Mouse (Mus musculus) cortical plate, adult 2 months (tissue): Measurements from ENCODE around the gene Prkaa1. TPM values are rescaled to one million over a fixed set of nuclear protein-coding genes. Genes with fewer than 3 reads are reported as not detected.

Experiments used
- H3K27ac ChIP-seq: fragments of 200-500 bp; 2 replicates; pipeline ENCODE4 v1.5.1; 2012; ENCODE audit warnings: low read length, control low read depth, inconsistent platforms; ENCODE audit not compliant: insufficient read depth
- H3K4me1 ChIP-seq: fragments of 200-500 bp; 2 replicates; pipeline ENCODE4 v1.6.1; 2011; ENCODE audit warnings: low read length; ENCODE audit not compliant: control insufficient read depth, insufficient read depth
- H3K4me3 ChIP-seq: fragments of 200-500 bp; 2 replicates; pipeline ENCODE4 v1.5.1; 2011; ENCODE audit warnings: mild to moderate bottlenecking, low read length, control low read depth; ENCODE audit not compliant: insufficient read depth
- CTCF ChIP-seq: fragments of 200-500 bp; IDR thresholded peaks from 2 replicates; pipeline ENCODE4 v1.5.1; 2011; ENCODE audit warnings: mild to moderate bottlenecking, control low read depth, low read length; ENCODE audit not compliant: insufficient read depth; ENCODE audit errors: extremely low read depth
- POLR2A ChIP-seq: fragments of 200-500 bp; IDR thresholded peaks from 2 replicates; pipeline ENCODE4 v1.6.1; 2011; ENCODE audit warnings: mild to moderate bottlenecking, low read length, control low read depth; ENCODE audit not compliant: insufficient read depth; ENCODE audit errors: extremely low read depth
- polyA plus RNA-seq: library from polyadenylated mRNA; depleted of rRNA; stranded (reverse); fragments of >200 nt; gene quantifications from 2 replicates; pipeline ENCODE4 v1.2.3, GENCODE M21; 2012

Gene Prkaa1
- polyA plus RNA-seq, 1 experiment = 13.4 TPM

GRCm38 (mm10) chr15:5156355-5156754, 12.7 kb downstream of the Prkaa1 start:
- H3K27ac ChIP-seq = no peak overlapping the region
- no peak for TF ChIP-seq CTCF
- no peak for TF ChIP-seq POLR2A
- H3K4me1 ChIP-seq = peaks cover 1% of the 10 kb centered on the region; the same call in 1 of the 2 replicates
- no peak overlapping the region for H3K4me3 ChIP-seq

- Histone ChIP-seq H3K27ac (no peak overlapping the region), H3K4me1 (peaks cover 1% of the 10 kb centered on the region; the same call in 1 of the 2 replicates), H3K4me3 (no peak overlapping the region)
- TF ChIP-seq CTCF (no peak), POLR2A (no peak)
Measured at GRCm38 (mm10) chr15:5157386-5157785, 13.7 kb downstream of the Prkaa1 start.

DNA sequence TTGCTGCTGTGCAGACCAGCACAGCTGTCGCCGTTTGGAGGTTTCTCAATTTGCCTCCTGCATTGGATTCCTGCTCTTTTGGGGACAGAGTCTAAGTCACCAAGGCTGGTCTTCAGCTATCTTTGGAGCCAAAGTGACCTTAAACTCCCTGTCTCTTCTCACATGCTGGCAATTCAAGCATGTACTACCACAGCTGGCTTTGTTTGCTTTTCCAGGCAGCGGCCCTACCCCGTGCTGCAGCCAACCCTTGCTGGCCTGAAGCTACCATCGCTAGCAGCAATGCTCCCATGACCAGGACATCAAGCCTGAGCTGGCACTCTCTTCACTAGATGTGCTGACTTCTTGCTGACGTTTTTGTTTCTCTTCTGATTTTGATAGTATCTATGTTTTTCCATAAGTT, 15.2 kb downstream of the Prkaa1 start:
- Histone ChIP-seq H3K4me1 (peaks cover 1% of the 10 kb centered on the region; the same call in 1 of the 2 replicates), H3K27ac (peak overlapping the region; percentile 37; the same call in 1 of the 2 replicates), H3K4me3 (no peak overlapping the region)
- TF ChIP-seq CTCF = no peak
- TF ChIP-seq POLR2A = no peak

- no peaks in the 10 kb centered on the region for H3K4me1 ChIP-seq
- H3K4me3 ChIP-seq = no peak overlapping the region
- no peak for TF ChIP-seq CTCF
- TF ChIP-seq POLR2A = no peak
- no peak overlapping the region for H3K27ac ChIP-seq
Measured at GRCm38 (mm10) chr15:5165121-5165773, 21.6 kb downstream of the Prkaa1 start.

GRCm38 (mm10) chr15:5173217-5173820, 29.7 kb downstream of the Prkaa1 start:
- H3K4me1 ChIP-seq = no peaks in the 10 kb centered on the region; the same call in 1 of the 2 replicates
- no peak for TF ChIP-seq CTCF
- no peak for TF ChIP-seq POLR2A
- H3K27ac ChIP-seq = no peak overlapping the region
- no peak overlapping the region for H3K4me3 ChIP-seq

- Histone ChIP-seq H3K4me3 (peak overlapping the region; percentile 57), H3K4me1 (peaks cover 4% of the 10 kb centered on the region; the same call in 1 of the 2 replicates), H3K27ac (0 out of 2 replicates have a peak overlapping the region, but pooled peaks have one; percentile 8)
- TF ChIP-seq POLR2A (no peak), CTCF (no peak)
Measured at GRCm38 (mm10) chr15:5184668-5185330, 41.1 kb downstream of the Prkaa1 start.

DNA sequence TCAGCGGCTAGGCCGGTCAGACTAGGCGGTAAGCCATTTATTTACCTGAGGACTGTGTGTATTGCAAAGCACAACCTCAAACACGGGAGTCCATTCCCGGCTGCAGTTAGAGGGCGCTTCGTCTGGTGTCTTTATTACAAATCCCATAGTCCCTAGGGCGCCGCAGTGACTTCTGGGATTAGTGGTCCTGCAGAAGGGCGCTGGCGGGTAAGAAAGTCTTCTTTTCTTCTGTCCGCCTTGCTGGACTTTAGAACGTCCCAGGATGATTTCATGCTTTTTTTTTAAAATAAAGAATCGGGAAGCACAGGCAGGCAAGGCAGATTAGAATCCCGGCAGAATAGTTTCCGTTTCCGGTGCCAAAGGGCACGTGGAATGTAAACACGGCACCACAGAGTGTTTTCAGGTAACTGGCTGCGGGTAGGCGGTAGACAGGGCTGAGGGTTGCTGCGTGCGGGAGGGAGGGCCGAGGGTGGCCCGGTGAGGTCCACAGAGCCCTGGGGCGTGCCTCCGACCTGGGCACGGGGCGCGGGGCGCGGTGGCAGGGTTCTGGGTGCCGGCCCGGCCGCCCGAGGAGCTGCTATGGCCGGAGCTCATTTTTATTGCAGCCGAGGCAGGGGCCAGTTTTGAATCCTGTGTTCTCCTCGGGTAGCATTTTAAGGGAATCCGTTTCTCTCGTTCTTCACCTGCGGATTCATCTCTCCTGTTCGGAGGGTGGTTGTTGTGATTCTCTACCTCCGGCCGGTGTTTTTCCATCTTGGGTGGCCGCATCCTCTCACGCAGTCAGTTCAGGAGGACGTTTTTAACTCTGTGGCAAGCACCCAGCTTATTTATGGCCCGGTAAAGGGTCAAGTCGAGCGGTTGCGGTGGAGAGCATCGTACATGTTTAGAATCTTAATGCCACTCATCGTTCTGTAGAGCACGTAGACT, 42.0 kb downstream of the Prkaa1 start, which contains the start of gene Ttc33:
Gene Ttc33 (plus strand): TSS at position 160 of the 927 bp plus-strand sequence.
- peak within 1 kb of the TSS; percentile 57 for H3K4me3 ChIP-seq
- TF ChIP-seq CTCF (no peak), POLR2A (peak; percentile 48; the same call in 1 of the 2 replicates)
- peaks cover 4% of the 10 kb centered on the region; the same call in 1 of the 2 replicates for H3K4me1 ChIP-seq
- H3K27ac ChIP-seq = peak within 1 kb of the TSS; percentile 19

GRCm38 (mm10) chr15:5186293-5186675, 42.6 kb downstream of the Prkaa1 start:
- H3K27ac ChIP-seq = peak overlapping the region; percentile 19
- peaks cover 4% of the 10 kb centered on the region; the same call in 1 of the 2 replicates for H3K4me1 ChIP-seq
- peak overlapping the region; percentile 57 for H3K4me3 ChIP-seq
- 0 out of 2 replicates have a peak, but pooled peaks have one; percentile 18 for TF ChIP-seq POLR2A
- no peak for TF ChIP-seq CTCF
